Mouse (Mus musculus) erythroblast, embryonic 14.5 days (primary cell): Measurements from ENCODE around the gene Grb14. TPM values are rescaled to one million over a fixed set of nuclear protein-coding genes. Genes with fewer than 3 reads are reported as not detected.

ENCODE experiments used
- H3K27me3 ChIP-seq: 2 replicates; pipeline ENCODE4 v1.6.1; 2012; ENCODE audit warnings: inconsistent platforms; ENCODE audit not compliant: control insufficient read depth
- H3K36me3 ChIP-seq: 2 replicates; pipeline ENCODE4 v1.6.1; 2012; ENCODE audit warnings: mild to moderate bottlenecking, inconsistent platforms; ENCODE audit not compliant: control insufficient read depth
- H3K4me1 ChIP-seq: 2 replicates; pipeline ENCODE4 v1.6.1; 2012; ENCODE audit warnings: inconsistent platforms; ENCODE audit not compliant: control insufficient read depth
- H3K4me3 ChIP-seq: replicated peaks from 2 replicates; pipeline ENCODE3; 2012; ENCODE audit warnings: moderate library complexity, mild to moderate bottlenecking, inconsistent platforms
- H3K9me3 ChIP-seq: 2 replicates; pipeline ENCODE4 v1.6.1; 2012; ENCODE audit warnings: low read length, inconsistent platforms, mixed read lengths; ENCODE audit not compliant: control insufficient read depth
- GATA1 ChIP-seq: IDR thresholded peaks from 2 replicates; pipeline ENCODE4 v1.6.1; 2012; ENCODE audit warnings: low read length, inconsistent platforms, mixed read lengths
- TAL1 ChIP-seq: IDR thresholded peaks from 3 replicates; pipeline ENCODE4 v1.6.1; 2012; ENCODE audit warnings: low read length, inconsistent platforms, mixed read lengths
- polyA plus RNA-seq: library from polyadenylated mRNA; stranded (reverse); fragments of >175 nt; gene quantifications from 2 replicates; pipeline ENCODE4 v1.2.3, GENCODE M21; 2012

Gene Grb14
- polyA plus RNA-seq, 1 experiment: 0.02 TPM

GRCm38 (mm10) chr2:65021691-65022362 is 3.0 kb downstream of the Grb14 start:
- Histone ChIP-seq H3K36me3 (no peaks in the 10 kb centered on the region), H3K27me3 (peaks cover 19% of the 10 kb centered on the region), H3K4me1 (peaks cover 3% of the 10 kb centered on the region), H3K9me3 (no peaks in the 10 kb centered on the region), H3K4me3 (peak overlapping the region; percentile 61)
- TF ChIP-seq TAL1: no peak
- TF ChIP-seq GATA1: no peak

- no peak overlapping the region for H3K4me3 ChIP-seq
- H3K9me3 ChIP-seq: no peaks in the 10 kb centered on the region
- peaks cover 14% of the 10 kb centered on the region for H3K27me3 ChIP-seq
- no peak for TF ChIP-seq TAL1
- no peak for TF ChIP-seq GATA1
- H3K4me1 ChIP-seq: peaks cover 1% of the 10 kb centered on the region
- H3K36me3 ChIP-seq: no peaks in the 10 kb centered on the region
These were observed 7.4 kb downstream of the Grb14 start for GRCm38 (mm10) chr2:65017375-65017774.

- TF ChIP-seq GATA1: no peak
- TF ChIP-seq TAL1: no peak
These were observed 10.2 kb downstream of the Grb14 start for GRCm38 (mm10) chr2:65014552-65014951.

GRCm38 (mm10) chr2:65010105-65010504 is 14.7 kb downstream of the Grb14 start:
- Histone ChIP-seq H3K4me1 (no peaks in the 10 kb centered on the region), H3K27me3 (no peaks in the 10 kb centered on the region), H3K4me3 (no peak overlapping the region), H3K36me3 (no peaks in the 10 kb centered on the region), H3K9me3 (no peaks in the 10 kb centered on the region)
- TF ChIP-seq GATA1 (no peak), TAL1 (no peak)

More at GRCm38 (mm10) chr2:65014552-65014951, 10.2 kb downstream of the Grb14 start:
- Histone ChIP-seq H3K27me3 (no peaks in the 10 kb centered on the region), H3K9me3 (no peaks in the 10 kb centered on the region), H3K4me3 (no peak overlapping the region), H3K4me1 (no peaks in the 10 kb centered on the region), H3K36me3 (no peaks in the 10 kb centered on the region)

GRCm38 (mm10) chr2:65007396-65007795 is 17.4 kb downstream of the Grb14 start:
- H3K4me1 ChIP-seq: no peaks in the 10 kb centered on the region
- no peaks in the 10 kb centered on the region for H3K9me3 ChIP-seq
- TF ChIP-seq TAL1: no peak
- TF ChIP-seq GATA1: no peak

GRCm38 (mm10) chr2:65005044-65005443 is 19.7 kb downstream of the Grb14 start:
- no peaks in the 10 kb centered on the region for H3K27me3 ChIP-seq
- H3K36me3 ChIP-seq: no peaks in the 10 kb centered on the region

More at GRCm38 (mm10) chr2:65007396-65007795, 17.4 kb downstream of the Grb14 start:
- Histone ChIP-seq H3K36me3 (no peaks in the 10 kb centered on the region), H3K4me3 (no peak overlapping the region), H3K27me3 (no peaks in the 10 kb centered on the region)

GRCm38 (mm10) chr2:65003433-65003832 is 21.4 kb downstream of the Grb14 start:
- H3K36me3 ChIP-seq: no peaks in the 10 kb centered on the region
- H3K9me3 ChIP-seq: no peaks in the 10 kb centered on the region
- no peak for TF ChIP-seq TAL1
- H3K27me3 ChIP-seq: no peaks in the 10 kb centered on the region
- H3K4me3 ChIP-seq: no peak overlapping the region
- no peaks in the 10 kb centered on the region for H3K4me1 ChIP-seq

More at GRCm38 (mm10) chr2:65005044-65005443, 19.7 kb downstream of the Grb14 start:
- TF ChIP-seq TAL1 (no peak), GATA1 (no peak)
- Histone ChIP-seq H3K4me1 (no peaks in the 10 kb centered on the region), H3K4me3 (no peak overlapping the region), H3K9me3 (no peaks in the 10 kb centered on the region)

GRCm38 (mm10) chr2:65002631-65003030 is 22.2 kb downstream of the Grb14 start:
- Histone ChIP-seq H3K9me3 (no peaks in the 10 kb centered on the region), H3K4me3 (no peak overlapping the region), H3K27me3 (no peaks in the 10 kb centered on the region), H3K4me1 (no peaks in the 10 kb centered on the region), H3K36me3 (no peaks in the 10 kb centered on the region)
- TF ChIP-seq TAL1 (no peak), GATA1 (no peak)

- Histone ChIP-seq H3K36me3 (no peaks in the 10 kb centered on the region), H3K4me1 (no peaks in the 10 kb centered on the region), H3K4me3 (no peak overlapping the region), H3K27me3 (no peaks in the 10 kb centered on the region), H3K9me3 (no peaks in the 10 kb centered on the region)
- TF ChIP-seq TAL1 (no peak), GATA1 (no peak)
These were observed 29.7 kb downstream of the Grb14 start for GRCm38 (mm10) chr2:64995048-64995447.
